Mouse (Mus musculus): ENCODE measurements around the gene Plcb4. TPM values are rescaled to one million over a fixed set of nuclear protein-coding genes. Genes with fewer than 3 reads are reported as not detected.

Plcb4 gene
- polyA plus RNA-seq, 1 experiment from 2014 or later, result 26.5 TPM

GRCm38 (mm10) chr2:135647985-135648384 is 10.8 kb upstream of the Plcb4 start:
- H3K27me3 ChIP-seq, result no peaks in the 10 kb centered on the region
- POLR2A ChIA-PET, result no interaction called here
- no peak for TF ChIP-seq CTCF (IDR thresholded peaks at IDR 0.05)
- ATAC-seq (no peak), DNase-seq (ENCODE audit: low read depth, low spot score) (no peak)
- CTCF ChIA-PET, result interaction anchor here (1.2 kb wide), 1 partner anchor 10 kb away, joined by 5 read pairs; no protein-coding TSS in a partner anchor
- in situ Hi-C loops (cut with MboI; ENCODE audit: low pct_unique_long_range_greater_than_20kb), result no loop called here

GRCm38 (mm10) chr2:135650885-135651284 is 7.9 kb upstream of the Plcb4 start:
- POLR2A ChIA-PET, result no interaction called here
- no peak for DNase-seq (ENCODE audit: low read depth, low spot score)
- in situ Hi-C loops (cut with MboI; ENCODE audit: low pct_unique_long_range_greater_than_20kb), result loop anchor here (25.0 kb wide), 1 partner anchor 214 kb away; no protein-coding TSS in a partner anchor
- TF ChIP-seq CTCF (IDR thresholded peaks at IDR 0.05), result no peak
- no peak for ATAC-seq
- no peaks in the 10 kb centered on the region for H3K27me3 ChIP-seq
- CTCF ChIA-PET, result no interaction called here

DNA sequence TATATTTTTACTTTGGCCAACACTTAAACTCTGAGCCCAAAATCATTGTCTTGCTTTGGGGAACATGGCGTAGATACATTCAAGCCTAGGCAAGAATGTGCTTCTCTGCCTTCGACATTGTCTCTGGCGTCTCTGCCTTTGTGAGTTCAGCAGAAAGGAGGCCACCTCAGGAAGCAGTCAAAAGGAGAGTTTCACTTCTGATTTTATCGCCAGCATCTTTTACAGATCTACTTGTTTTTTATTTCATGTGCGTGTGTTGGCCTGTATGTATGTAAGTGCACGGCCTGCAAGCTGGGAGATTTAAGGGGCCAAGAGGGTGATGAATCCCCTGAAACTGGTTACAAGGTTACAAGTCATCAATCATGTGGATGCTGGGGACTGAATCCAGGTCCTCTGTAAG is 6.8 kb upstream of the Plcb4 start:
- H3K27me3 ChIP-seq, result no peaks in the 10 kb centered on the region
- ChIA-PET CTCF (no interaction called here), POLR2A (no interaction called here)
- in situ Hi-C loops (cut with MboI; ENCODE audit: low pct_unique_long_range_greater_than_20kb), result loop anchor here (25.0 kb wide), 1 partner anchor 215 kb away; no protein-coding TSS in a partner anchor
- DNase-seq (ENCODE audit: low read depth, low spot score), result no peak
- no peak for ATAC-seq
- no peak for TF ChIP-seq CTCF (IDR thresholded peaks at IDR 0.05)

- in situ Hi-C loops (cut with MboI; ENCODE audit: low pct_unique_long_range_greater_than_20kb), result loop anchor here (25.0 kb wide), 1 partner anchor 215 kb away; no protein-coding TSS in a partner anchor
- no peaks in the 10 kb centered on the region for H3K27me3 ChIP-seq
- ATAC-seq, result no peak
- CTCF ChIA-PET, result no interaction called here
- TF ChIP-seq CTCF (IDR thresholded peaks at IDR 0.05), result no peak
- no peak for DNase-seq (ENCODE audit: low read depth, low spot score)
- POLR2A ChIA-PET, result no interaction called here
Observed at GRCm38 (mm10) chr2:135652451-135652850, 6.4 kb upstream of the Plcb4 start.

- no peak for TF ChIP-seq CTCF (IDR thresholded peaks at IDR 0.05)
- CTCF ChIA-PET, result interaction anchor here (0.7 kb wide), 1 partner anchor 17 kb away, joined by 3 read pairs; no protein-coding TSS in a partner anchor
- DNase-seq (ENCODE audit: low read depth, low spot score) (no peak), ATAC-seq (no peak)
- H3K27me3 ChIP-seq, result no peaks in the 10 kb centered on the region
- POLR2A ChIA-PET, result no interaction called here
- in situ Hi-C loops (cut with MboI; ENCODE audit: low pct_unique_long_range_greater_than_20kb), result loop anchor here (25.0 kb wide), 1 partner anchor 219 kb away; no protein-coding TSS in a partner anchor
Observed at GRCm38 (mm10) chr2:135655948-135656347, 2.9 kb upstream of the Plcb4 start.

- in situ Hi-C loops (cut with MboI; ENCODE audit: low pct_unique_long_range_greater_than_20kb), result loop anchor here (25.0 kb wide), 1 partner anchor 219 kb away; no protein-coding TSS in a partner anchor
- CTCF ChIA-PET, result interaction anchor here (1.9 kb wide), 1 partner anchor 105 kb away, joined by 4 read pairs; no protein-coding TSS in a partner anchor
- no peaks in the 10 kb centered on the region for H3K27me3 ChIP-seq
- TF ChIP-seq CTCF (IDR thresholded peaks at IDR 0.05), result no peak
- POLR2A ChIA-PET, result no interaction called here
- DNase-seq (ENCODE audit: low read depth, low spot score) (no peak), ATAC-seq (no peak)
Observed at GRCm38 (mm10) chr2:135656586-135656985, 2.2 kb upstream of the Plcb4 start.

GRCm38 (mm10) chr2:135659391-135660180 is 775 bp downstream of the Plcb4 start:
- no peaks in the 10 kb centered on the region for H3K27me3 ChIP-seq
- in situ Hi-C loops (cut with MboI; ENCODE audit: low pct_unique_long_range_greater_than_20kb), result loop anchor here (10.0 to 25.0 kb wide), 2 partner anchors 222 to 265 kb away; no protein-coding TSS in a partner anchor
- ChIA-PET POLR2A (interaction anchor here (1.4 kb wide), 1 partner anchor 260 kb away, joined by 5 read pairs; no protein-coding TSS in a partner anchor), CTCF (no interaction called here)
- DNase-seq (ENCODE audit: low read depth, low spot score) (no peak), ATAC-seq (peak; percentile 72)
- no peak for TF ChIP-seq CTCF (IDR thresholded peaks at IDR 0.05)

DNA sequence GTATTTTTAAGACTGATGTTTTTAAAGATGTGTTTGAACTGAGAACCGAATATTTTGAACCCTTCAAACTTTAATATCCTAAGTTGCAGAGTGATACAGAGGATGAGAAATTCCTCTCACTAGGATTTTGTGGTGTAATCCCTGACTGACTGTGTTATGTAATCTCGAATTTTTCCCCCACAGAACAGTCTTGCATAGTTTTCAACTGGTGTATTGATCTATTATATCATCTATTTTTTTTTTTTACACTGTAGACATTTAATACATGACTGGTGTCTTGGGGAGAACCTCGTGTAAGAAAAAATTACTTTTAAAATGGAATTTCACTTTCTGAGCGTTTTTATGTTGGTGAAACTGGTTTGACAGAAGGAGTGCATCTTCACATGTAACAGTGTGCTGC is 2.0 kb downstream of the Plcb4 start:
- CTCF ChIA-PET, result interaction anchor here (0.8 to 1.0 kb wide), 2 partner anchors 67 to 233 kb away, joined by 3 read pairs; no protein-coding TSS in a partner anchor
- no peak for TF ChIP-seq CTCF (IDR thresholded peaks at IDR 0.05)
- DNase-seq (ENCODE audit: low read depth, low spot score), result no peak
- POLR2A ChIA-PET, result no interaction called here
- ATAC-seq, result no peak
- H3K27me3 ChIP-seq, result no peaks in the 10 kb centered on the region
- in situ Hi-C loops (cut with MboI; ENCODE audit: low pct_unique_long_range_greater_than_20kb), result loop anchor here (10.0 to 25.0 kb wide), 2 partner anchors 224 to 264 kb away; no protein-coding TSS in a partner anchor

DNA sequence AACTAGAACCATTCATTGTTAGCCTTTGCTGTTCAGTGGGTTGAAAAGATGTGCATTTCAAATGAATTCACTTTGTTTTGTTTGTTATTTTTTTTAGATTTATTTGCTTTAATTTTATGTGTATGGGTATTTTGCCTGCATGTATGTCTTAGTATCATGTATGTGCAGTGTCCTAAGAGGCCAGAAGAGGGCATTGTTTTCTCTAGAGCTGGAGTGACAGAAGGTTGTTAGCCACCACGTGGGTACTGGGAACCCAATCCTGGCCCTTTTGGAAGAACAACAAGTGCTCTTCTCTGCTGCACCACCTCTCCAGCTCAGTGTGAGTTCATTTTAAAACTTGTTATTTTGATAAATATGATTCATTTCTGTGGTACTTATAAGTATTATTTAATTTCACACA is 5.0 kb downstream of the Plcb4 start:
- in situ Hi-C loops (cut with MboI; ENCODE audit: low pct_unique_long_range_greater_than_20kb), result loop anchor here (10.0 to 25.0 kb wide), 2 partner anchors 226 to 261 kb away; no protein-coding TSS in a partner anchor
- DNase-seq (ENCODE audit: low read depth, low spot score) (no peak), ATAC-seq (no peak)
- ChIA-PET POLR2A (no interaction called here), CTCF (interaction anchor here (1.1 kb wide), 1 partner anchor 255 kb away, joined by 3 read pairs; no protein-coding TSS in a partner anchor)
- no peaks in the 10 kb centered on the region for H3K27me3 ChIP-seq
- peak; percentile 46 for TF ChIP-seq CTCF (IDR thresholded peaks at IDR 0.05)

DNA sequence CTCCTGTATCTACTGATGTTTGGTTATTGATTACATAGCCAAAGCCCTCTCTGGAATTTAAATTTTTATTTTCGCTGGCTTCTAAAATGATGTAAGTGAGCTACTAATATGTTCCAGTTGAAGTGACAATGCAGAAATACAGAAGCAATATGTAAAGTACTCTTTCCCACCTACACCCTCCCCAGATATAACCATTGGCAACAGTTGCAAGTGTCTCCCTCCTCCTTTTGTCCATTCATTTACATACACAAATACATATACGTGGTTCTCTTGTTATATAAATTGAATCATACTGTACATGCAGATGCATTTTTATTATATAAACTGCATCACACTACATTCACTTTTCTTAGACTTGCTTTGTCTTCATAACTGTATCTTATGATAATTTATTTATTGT is 8.7 kb downstream of the Plcb4 start:
- ChIA-PET POLR2A (no interaction called here), CTCF (interaction anchor here (1.2 kb wide), 1 partner anchor 10 kb away, joined by 3 read pairs; no protein-coding TSS in a partner anchor)
- H3K27me3 ChIP-seq, result no peaks in the 10 kb centered on the region
- no peak for TF ChIP-seq CTCF (IDR thresholded peaks at IDR 0.05)
- in situ Hi-C loops (cut with MboI; ENCODE audit: low pct_unique_long_range_greater_than_20kb), result loop anchor here (10.0 to 25.0 kb wide), 2 partner anchors 230 to 257 kb away; no protein-coding TSS in a partner anchor
- DNase-seq (ENCODE audit: low read depth, low spot score) (no peak), ATAC-seq (no peak)
